Mouse (Mus musculus): ENCODE results near the gene Ncapd2. TPM values are rescaled to one million over a fixed set of nuclear protein-coding genes. Genes with fewer than 3 reads are reported as not detected.

Ncapd2 gene
- polyA plus RNA-seq, 1 experiment from 2014 or later: 16.6 TPM

GRCm38 (mm10) chr6:125236341-125236740 lies 44.8 kb upstream of the Ncapd2 start:
- 65% methylated on average over 6 of the region's 6 CpGs for WGBS
- H3K9ac ChIP-seq (ENCODE audit: low read length): no peak overlapping the region
- no peak overlapping the region for H3K4me2 ChIP-seq (replicated peaks; ENCODE audit: low read depth)
- H3K4me3 ChIP-seq (ENCODE audit: low read depth, low read length): no peak overlapping the region
- no peak for TF ChIP-seq CTCF (IDR thresholded peaks at IDR 0.05; ENCODE audit: low read depth)
- no peaks in the 10 kb centered on the region for H3K4me1 ChIP-seq (replicated peaks; ENCODE audit: control insufficient read depth, insufficient read depth)
- H3K36me3 ChIP-seq (ENCODE audit: control insufficient read depth, insufficient read depth, low read length): no peaks in the 10 kb centered on the region
- ATAC-seq (ENCODE audit: low FRiP score, low TSS enrichment): no peak
- no peak for DNase-seq (ENCODE audit: low spot score)
- H3K27ac ChIP-seq (replicated peaks): no peak overlapping the region
- H3K27me3 ChIP-seq (ENCODE audit: control insufficient read depth, insufficient read depth, low read length): no peaks in the 10 kb centered on the region
- no peaks in the 10 kb centered on the region for H3K9me3 ChIP-seq (ENCODE audit: control insufficient read depth, low read length)

- Histone ChIP-seq H3K9me3 (ENCODE audit: control insufficient read depth, low read length) (no peaks in the 10 kb centered on the region), H3K27ac (replicated peaks) (no peak overlapping the region), H3K36me3 (ENCODE audit: control insufficient read depth, insufficient read depth, low read length) (no peaks in the 10 kb centered on the region), H3K9ac (ENCODE audit: low read length) (0 out of 2 replicates have a peak overlapping the region, but pooled peaks have one; percentile 13), H3K4me1 (replicated peaks; ENCODE audit: control insufficient read depth, insufficient read depth) (no peaks in the 10 kb centered on the region), H3K27me3 (ENCODE audit: control insufficient read depth, insufficient read depth, low read length) (no peaks in the 10 kb centered on the region), H3K4me3 (ENCODE audit: low read depth, low read length) (no peak overlapping the region), H3K4me2 (replicated peaks; ENCODE audit: low read depth) (no peak overlapping the region)
- 51% methylated on average over 5 of the region's 5 CpGs for WGBS
- TF ChIP-seq EP300 (optimal IDR thresholded peaks at IDR 0.05) (no peak), CTCF (IDR thresholded peaks at IDR 0.05; ENCODE audit: low read depth) (no peak)
- ATAC-seq (ENCODE audit: low FRiP score, low TSS enrichment) (no peak), DNase-seq (ENCODE audit: low spot score) (no peak)
Measured at GRCm38 (mm10) chr6:125234520-125234828, 43.0 kb upstream of the Ncapd2 start.

GRCm38 (mm10) chr6:125233816-125234519 lies 42.5 kb upstream of the Ncapd2 start:
- no peak overlapping the region for H3K4me3 ChIP-seq (ENCODE audit: low read depth, low read length)
- 41% methylated on average over 7 of the region's 7 CpGs for WGBS
- H3K4me1 ChIP-seq (replicated peaks; ENCODE audit: control insufficient read depth, insufficient read depth): no peaks in the 10 kb centered on the region
- no peaks in the 10 kb centered on the region for H3K9me3 ChIP-seq (ENCODE audit: control insufficient read depth, low read length)
- H3K9ac ChIP-seq (ENCODE audit: low read length): peak overlapping the region; percentile 31; the same call in 1 of the 2 replicates
- no peaks in the 10 kb centered on the region for H3K27me3 ChIP-seq (ENCODE audit: control insufficient read depth, insufficient read depth, low read length)
- H3K36me3 ChIP-seq (ENCODE audit: control insufficient read depth, insufficient read depth, low read length): no peaks in the 10 kb centered on the region
- H3K27ac ChIP-seq (replicated peaks): no peak overlapping the region
- no peak for DNase-seq (ENCODE audit: low spot score)
- no peak overlapping the region for H3K4me2 ChIP-seq (replicated peaks; ENCODE audit: low read depth)
- peak; percentile 39; the same call in 1 of the 2 replicates for ATAC-seq (ENCODE audit: low FRiP score, low TSS enrichment)
- no peak for TF ChIP-seq EP300 (optimal IDR thresholded peaks at IDR 0.05)
- no peak for TF ChIP-seq CTCF (IDR thresholded peaks at IDR 0.05; ENCODE audit: low read depth)

GRCm38 (mm10) chr6:125232516-125232915 lies 41.0 kb upstream of the Ncapd2 start:
- Histone ChIP-seq H3K36me3 (ENCODE audit: control insufficient read depth, insufficient read depth, low read length) (no peaks in the 10 kb centered on the region), H3K4me3 (ENCODE audit: low read depth, low read length) (no peak overlapping the region), H3K27me3 (ENCODE audit: control insufficient read depth, insufficient read depth, low read length) (no peaks in the 10 kb centered on the region), H3K9ac (ENCODE audit: low read length) (no peak overlapping the region), H3K27ac (replicated peaks) (no peak overlapping the region), H3K9me3 (ENCODE audit: control insufficient read depth, low read length) (no peaks in the 10 kb centered on the region), H3K4me2 (replicated peaks; ENCODE audit: low read depth) (no peak overlapping the region; the same call in 1 of the 2 replicates), H3K4me1 (replicated peaks; ENCODE audit: control insufficient read depth, insufficient read depth) (no peaks in the 10 kb centered on the region)
- DNase-seq (ENCODE audit: low spot score): no peak
- TF ChIP-seq CTCF (IDR thresholded peaks at IDR 0.05; ENCODE audit: low read depth): no peak
- no peak for TF ChIP-seq EP300 (optimal IDR thresholded peaks at IDR 0.05)
- ATAC-seq (ENCODE audit: low FRiP score, low TSS enrichment): no peak
- 74% methylated on average over 6 of the region's 6 CpGs for WGBS

GRCm38 (mm10) chr6:125232045-125232437 lies 40.5 kb upstream of the Ncapd2 start:
- H3K36me3 ChIP-seq (ENCODE audit: control insufficient read depth, insufficient read depth, low read length): no peaks in the 10 kb centered on the region
- H3K27ac ChIP-seq (replicated peaks): peak overlapping the region; percentile 89
- ATAC-seq (ENCODE audit: low FRiP score, low TSS enrichment) (no peak; the same call in 1 of the 2 replicates), DNase-seq (ENCODE audit: low spot score) (peak; percentile 29)
- no peaks in the 10 kb centered on the region for H3K9me3 ChIP-seq (ENCODE audit: control insufficient read depth, low read length)
- peak overlapping the region; percentile 78 for H3K9ac ChIP-seq (ENCODE audit: low read length)
- peak overlapping the region; percentile 64 for H3K4me3 ChIP-seq (ENCODE audit: low read depth, low read length)
- WGBS: 48% methylated on average over 4 of the region's 4 CpGs
- no peak for TF ChIP-seq EP300 (optimal IDR thresholded peaks at IDR 0.05)
- TF ChIP-seq CTCF (IDR thresholded peaks at IDR 0.05; ENCODE audit: low read depth): no peak
- peak overlapping the region; percentile 88 for H3K4me2 ChIP-seq (replicated peaks; ENCODE audit: low read depth)
- no peaks in the 10 kb centered on the region for H3K27me3 ChIP-seq (ENCODE audit: control insufficient read depth, insufficient read depth, low read length)
- no peaks in the 10 kb centered on the region for H3K4me1 ChIP-seq (replicated peaks; ENCODE audit: control insufficient read depth, insufficient read depth)
